Mouse (Mus musculus) MN1 (cell line): ENCODE measurements around the gene Cfap157.

Experiments
- DNase-seq: peaks from one replicate; pipeline ENCODE4 v3.0.0-alpha.2; 2016; ENCODE audit warnings: low spot score

The Cfap157 gene

GRCm38 (mm10) chr2:32781710-32782109 lies 2.5 kb downstream of the Cfap157 start:
- DNase-seq, result no peak

- no peak for DNase-seq
Observed at GRCm38 (mm10) chr2:32779714-32780113, 4.5 kb downstream of the Cfap157 start.

- no peak for DNase-seq
Observed at GRCm38 (mm10) chr2:32779131-32779530, 5.1 kb downstream of the Cfap157 start.

GRCm38 (mm10) chr2:32778081-32778480 lies 6.1 kb downstream of the Cfap157 start:
- DNase-seq, result no peak

- DNase-seq, result peak; percentile 76
Observed at GRCm38 (mm10) chr2:32776192-32776591, 8.0 kb downstream of the Cfap157 start.

GRCm38 (mm10) chr2:32775359-32776074 lies 8.7 kb downstream of the Cfap157 start, which contains the start of the genes Ttc16 and Ptrh1:
Gene Ttc16, minus strand, starts transcription at chr2:32775633.
Gene Ptrh1, plus strand, starts transcription at chr2:32775786.
- DNase-seq, result peak; percentile 98

- DNase-seq, result no peak
Observed at GRCm38 (mm10) chr2:32772626-32773279, 11.5 kb downstream of the Cfap157 start.

- no peak for DNase-seq
Observed at GRCm38 (mm10) chr2:32771886-32772285, 12.3 kb downstream of the Cfap157 start.

- DNase-seq, result no peak
Observed at GRCm38 (mm10) chr2:32769327-32770085, 14.7 kb downstream of the Cfap157 start.

- no peak for DNase-seq
Observed at GRCm38 (mm10) chr2:32768661-32769285, 15.5 kb downstream of the Cfap157 start.

- peak; percentile 59 for DNase-seq
Observed at GRCm38 (mm10) chr2:32767241-32767640, 17.0 kb downstream of the Cfap157 start.

- DNase-seq, result no peak
Observed at GRCm38 (mm10) chr2:32763353-32763752, 20.9 kb downstream of the Cfap157 start.

- no peak for DNase-seq
Observed at GRCm38 (mm10) chr2:32761859-32762258, 22.4 kb downstream of the Cfap157 start.

GRCm38 (mm10) chr2:32761361-32761760 lies 22.9 kb downstream of the Cfap157 start:
- DNase-seq, result no peak

- no peak for DNase-seq
Observed at GRCm38 (mm10) chr2:32759001-32759400, 25.2 kb downstream of the Cfap157 start.

- no peak for DNase-seq
Observed at GRCm38 (mm10) chr2:32758503-32758902, 25.7 kb downstream of the Cfap157 start.

- DNase-seq, result peak; percentile 98
Observed at GRCm38 (mm10) chr2:32757056-32757845, 27.0 kb downstream of the Cfap157 start, which contains the start of gene Tor2a. Gene Tor2a, plus strand, starts transcription at chr2:32757234.

- DNase-seq, result no peak
Observed at GRCm38 (mm10) chr2:32756674-32757055, 27.6 kb downstream of the Cfap157 start.

- peak; percentile 36 for DNase-seq
Observed at GRCm38 (mm10) chr2:32752181-32752580, 32.0 kb downstream of the Cfap157 start.

GRCm38 (mm10) chr2:32751665-32752033 lies 32.6 kb downstream of the Cfap157 start:
- no peak for DNase-seq

GRCm38 (mm10) chr2:32750887-32751664 lies 33.2 kb downstream of the Cfap157 start:
- peak; percentile 70 for DNase-seq
